Mouse (Mus musculus): ENCODE results near the gene Mlip. TPM values are rescaled to one million over a fixed set of nuclear protein-coding genes. Genes with fewer than 3 reads are reported as not detected.

The Mlip gene
- polyA plus RNA-seq (2012; ENCODE audit: low replicate concordance): not detected in 2 replicates

DNA sequence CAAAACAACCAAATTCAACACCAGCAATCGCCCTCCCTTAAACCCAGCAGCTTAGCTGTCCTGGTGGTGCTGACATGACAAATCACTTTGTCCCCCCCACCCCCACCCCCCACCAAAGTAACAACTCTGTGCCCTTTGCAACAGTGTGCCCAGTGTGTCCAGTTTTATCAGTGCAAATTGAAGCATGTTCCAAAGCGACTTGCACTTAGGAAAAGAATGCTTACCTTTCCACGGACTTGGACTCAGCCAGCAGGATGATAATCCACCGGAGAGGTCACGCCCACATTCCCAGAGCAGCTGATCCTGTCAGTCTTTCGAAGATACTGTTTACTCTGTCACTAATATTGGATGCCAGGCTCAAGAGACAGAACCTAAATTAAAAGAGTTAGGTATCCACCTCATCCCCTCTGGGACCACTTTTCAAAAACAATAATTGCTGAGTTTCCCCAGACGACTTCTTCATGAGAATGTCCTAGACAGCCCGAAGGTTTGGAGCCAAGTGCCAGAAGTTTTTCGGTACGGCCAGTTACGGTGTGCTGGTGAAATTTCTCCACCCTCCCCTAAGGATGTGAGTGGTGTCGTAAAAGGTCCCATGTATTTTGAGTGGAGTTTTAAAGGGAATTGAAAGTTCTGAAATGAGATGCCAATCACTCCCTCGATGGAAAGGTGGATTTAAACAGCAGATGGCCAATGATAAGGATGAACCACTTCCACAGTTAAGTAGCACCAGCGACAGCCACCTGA, at the start of gene Mlip:
TSS of gene Mlip (minus strand) at position 538 of the 744 bp plus-strand sequence.

Other genes starting within 250 kb of the Mlip start
- gene Lrrc1, start 191.9 kb upstream of the Mlip start, polyA plus RNA-seq (2012; ENCODE audit: low replicate concordance): 8.4 and 30.0 TPM in 2 replicates